Mouse (Mus musculus) heart, adult 2 months (tissue): ENCODE results near the gene Amz1.

Experiments used
- CTCF ChIP-seq: fragments of 200-600 bp; IDR thresholded peaks from 2 replicates; pipeline ENCODE4 v1.8.1; 2022; ENCODE audit warnings: antibody characterized with exemption, mild to moderate bottlenecking, moderate library complexity
- EP300 ChIP-seq: fragments of 200-500 bp; IDR thresholded peaks from 2 replicates; pipeline ENCODE4 v1.6.1; 2011; ENCODE audit warnings: low read depth, low read length, control low read depth; ENCODE audit not compliant: insufficient read depth

DNA sequence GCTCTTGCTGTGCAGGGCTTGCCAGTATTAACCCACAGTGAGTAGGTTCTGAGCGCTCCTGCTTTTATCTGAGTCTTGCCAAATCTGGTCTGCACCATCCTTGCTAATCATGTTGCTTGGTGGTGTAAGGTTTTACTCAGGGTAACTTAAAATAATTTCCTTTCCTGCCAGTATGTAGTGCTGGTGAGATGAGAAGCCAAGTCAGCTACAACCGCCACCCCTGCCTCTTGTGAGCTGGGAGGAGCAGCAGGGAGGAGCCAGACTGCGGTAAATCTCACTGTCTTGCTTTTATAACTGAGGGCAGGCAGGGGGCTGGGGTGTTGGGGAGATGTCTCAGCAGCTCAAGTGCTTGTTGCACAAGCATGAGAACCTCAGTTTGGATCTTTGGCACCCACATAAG is 35.5 kb upstream of the Amz1 start:
- TF ChIP-seq EP300 (no peak), CTCF (no peak)
